Mouse (Mus musculus) E14TG2a.4 (cell line): ENCODE measurements around the gene Ypel5.

Experiments used
- H3K27me3 ChIP-seq: 2 replicates; pipeline ENCODE4 v1.6.1; 2014; ENCODE audit warnings: low read length, control low read depth; ENCODE audit not compliant: insufficient read depth
- H3K36me3 ChIP-seq: 2 replicates; pipeline ENCODE4 v1.6.1; 2014; ENCODE audit warnings: low read length, control low read depth; ENCODE audit not compliant: insufficient read depth
- H3K4me1 ChIP-seq: replicated peaks from 2 replicates; pipeline ENCODE4 v1.6.1; 2014; ENCODE audit warnings: low read depth, low read length, control low read depth
- H3K4me3 ChIP-seq: replicated peaks from 2 replicates; pipeline ENCODE4 v1.5.1; 2014; ENCODE audit warnings: mild to moderate bottlenecking, low read length
- H3K9me3 ChIP-seq: 2 replicates; pipeline ENCODE4 v1.6.1; 2014; ENCODE audit warnings: low read length, control low read depth
- CTCF ChIP-seq: conservative IDR thresholded peaks from 2 replicates; pipeline ENCODE4 v1.5.1; 2014; ENCODE audit warnings: low read length
- NANOG ChIP-seq: IDR thresholded peaks from 2 replicates; pipeline ENCODE4 v1.6.1; 2014; ENCODE audit warnings: borderline replicate concordance, low read length, mixed read lengths
- POU5F1 ChIP-seq: IDR thresholded peaks from 2 replicates; pipeline ENCODE4 v1.6.1; 2014; ENCODE audit warnings: low read length, borderline replicate concordance

The Ypel5 gene

GRCm38 (mm10) chr17:72836158-72837115, at the start of gene Ypel5:
Gene Ypel5 (plus strand): TSS chr17:72836453.
- peak; percentile 4; the same call in 1 of the 2 replicates for TF ChIP-seq CTCF
- TF ChIP-seq NANOG, result no peak
- Histone ChIP-seq H3K9me3 (no peaks in the 10 kb centered on the region), H3K4me3 (peak within 1 kb of the TSS; percentile 93), H3K27me3 (no peaks in the 10 kb centered on the region), H3K36me3 (no peaks in the 10 kb centered on the region), H3K4me1 (peaks cover 35% of the 10 kb centered on the region)

DNA sequence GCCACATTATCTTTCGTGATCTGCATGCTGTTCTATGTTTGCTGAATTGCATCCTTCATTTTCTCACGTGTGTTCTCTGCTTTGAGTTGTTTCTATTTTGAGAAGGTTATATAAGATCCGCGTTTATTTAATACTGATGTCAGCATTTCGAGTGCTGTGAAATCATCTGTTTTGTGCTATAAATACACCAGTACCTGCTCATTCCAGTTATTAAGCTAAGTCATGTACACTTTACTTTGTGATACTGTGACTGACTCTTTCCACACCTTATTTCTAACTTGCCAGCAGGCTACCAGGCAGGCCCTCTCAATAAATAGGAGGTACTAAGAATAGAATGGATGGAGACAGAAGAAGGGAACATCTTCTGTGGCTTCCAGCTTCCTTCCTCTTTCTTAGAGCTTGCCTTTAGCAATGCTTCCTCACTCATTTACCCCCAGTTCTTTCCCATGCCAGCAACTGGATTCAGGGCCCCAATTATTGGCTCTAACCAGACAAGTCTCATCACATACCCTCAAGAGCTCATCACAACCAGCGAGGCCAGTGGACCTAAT, 48.3 kb upstream of the Ypel5 start:
- H3K4me1 ChIP-seq, result no peaks in the 10 kb centered on the region
- no peaks in the 10 kb centered on the region for H3K36me3 ChIP-seq
- H3K27me3 ChIP-seq, result no peaks in the 10 kb centered on the region
- H3K9me3 ChIP-seq, result no peaks in the 10 kb centered on the region
- no peak for TF ChIP-seq POU5F1
- no peak overlapping the region for H3K4me3 ChIP-seq

GRCm38 (mm10) chr17:72793278-72793677, 43.0 kb upstream of the Ypel5 start:
- Histone ChIP-seq H3K4me1 (no peaks in the 10 kb centered on the region), H3K27me3 (no peaks in the 10 kb centered on the region), H3K36me3 (no peaks in the 10 kb centered on the region), H3K4me3 (no peak overlapping the region), H3K9me3 (no peaks in the 10 kb centered on the region)
- TF ChIP-seq POU5F1 (no peak), CTCF (no peak), NANOG (no peak)

GRCm38 (mm10) chr17:72794660-72795059, 41.6 kb upstream of the Ypel5 start:
- Histone ChIP-seq H3K4me3 (no peak overlapping the region), H3K36me3 (no peaks in the 10 kb centered on the region), H3K4me1 (no peaks in the 10 kb centered on the region), H3K27me3 (no peaks in the 10 kb centered on the region), H3K9me3 (no peaks in the 10 kb centered on the region)
- TF ChIP-seq CTCF, result no peak
- no peak for TF ChIP-seq NANOG
- no peak for TF ChIP-seq POU5F1

DNA sequence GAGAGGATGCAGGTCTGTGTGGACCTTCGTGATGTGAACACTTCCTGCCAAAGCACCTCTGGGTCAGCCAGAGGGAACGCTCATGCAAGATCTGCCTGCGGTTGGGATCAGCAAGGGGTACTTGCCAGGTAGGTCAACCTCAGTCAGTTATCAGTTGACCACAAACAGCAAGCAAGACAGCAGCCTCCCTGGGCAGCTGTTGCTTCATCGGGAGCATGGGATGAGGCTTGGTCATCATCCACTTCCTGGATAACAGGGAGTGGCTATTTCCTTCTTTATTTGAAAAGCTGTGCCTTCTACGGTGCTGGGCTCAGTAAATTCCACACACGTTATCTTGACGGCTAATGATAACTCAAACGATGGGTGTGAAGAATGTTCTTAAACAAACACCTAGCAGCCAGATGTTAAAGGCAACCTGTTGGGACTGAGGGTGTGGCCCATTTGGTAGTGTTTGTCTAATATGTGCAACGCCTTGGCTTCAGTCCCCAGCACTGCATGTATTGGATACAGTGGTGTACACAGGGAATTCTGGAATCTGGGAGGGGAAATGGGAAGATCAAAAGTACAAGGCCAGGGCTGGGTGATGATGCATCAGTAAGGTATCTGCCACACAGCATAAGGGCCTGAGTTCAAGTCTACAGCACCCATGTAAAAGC, 40.7 kb upstream of the Ypel5 start:
- H3K4me1 ChIP-seq, result no peaks in the 10 kb centered on the region
- no peaks in the 10 kb centered on the region for H3K27me3 ChIP-seq
- no peaks in the 10 kb centered on the region for H3K36me3 ChIP-seq
- H3K9me3 ChIP-seq, result no peaks in the 10 kb centered on the region
- no peak overlapping the region for H3K4me3 ChIP-seq
- no peak for TF ChIP-seq POU5F1
- no peak for TF ChIP-seq CTCF
- TF ChIP-seq NANOG, result no peak

DNA sequence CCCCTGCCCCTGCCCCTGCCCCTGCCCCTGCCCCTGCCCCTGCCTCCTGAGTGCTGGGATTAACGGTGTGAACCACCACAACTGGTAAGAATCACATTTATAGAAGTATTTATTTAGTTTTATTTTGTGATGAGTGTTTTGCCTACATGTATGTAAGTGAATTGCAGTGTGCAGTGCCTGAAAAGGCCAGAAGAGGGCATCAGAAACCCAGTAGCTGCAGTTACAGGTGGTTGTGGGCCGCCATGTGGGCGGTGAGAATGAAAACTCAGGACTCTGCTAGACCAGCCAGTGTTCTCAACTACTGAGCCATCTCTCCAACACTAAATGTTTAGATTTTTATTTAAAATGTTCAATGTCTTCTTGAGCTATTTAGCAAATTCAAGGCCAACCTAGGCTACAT, 39.7 kb upstream of the Ypel5 start:
- TF ChIP-seq POU5F1 (no peak), CTCF (peak; percentile 75), NANOG (no peak)
- H3K4me3 ChIP-seq, result no peak overlapping the region
- H3K36me3 ChIP-seq, result no peaks in the 10 kb centered on the region
- H3K9me3 ChIP-seq, result no peaks in the 10 kb centered on the region
- H3K27me3 ChIP-seq, result no peaks in the 10 kb centered on the region
- no peaks in the 10 kb centered on the region for H3K4me1 ChIP-seq

- Histone ChIP-seq H3K27me3 (no peaks in the 10 kb centered on the region), H3K4me3 (no peak overlapping the region), H3K36me3 (no peaks in the 10 kb centered on the region), H3K9me3 (no peaks in the 10 kb centered on the region), H3K4me1 (no peaks in the 10 kb centered on the region)
- no peak for TF ChIP-seq NANOG
- peak; percentile 80 for TF ChIP-seq CTCF
- TF ChIP-seq POU5F1, result no peak
These were observed 38.4 kb upstream of the Ypel5 start for GRCm38 (mm10) chr17:72797867-72798266.

- H3K4me1 ChIP-seq, result peaks cover 7% of the 10 kb centered on the region
- TF ChIP-seq CTCF, result no peak
- no peak for TF ChIP-seq NANOG
- TF ChIP-seq POU5F1, result no peak
These were observed 26.2 kb upstream of the Ypel5 start for GRCm38 (mm10) chr17:72809942-72810654.

More at GRCm38 (mm10) chr17:72809942-72810654, 26.2 kb upstream of the Ypel5 start:
- no peaks in the 10 kb centered on the region for H3K36me3 ChIP-seq
- H3K27me3 ChIP-seq, result 0 out of 2 replicates have a peak, but pooled peaks cover 7% of the 10 kb centered on the region
- no peak overlapping the region for H3K4me3 ChIP-seq
- H3K9me3 ChIP-seq, result no peaks in the 10 kb centered on the region
